Mouse (Mus musculus) myocyte (in vitro differentiated cells): Measurements from ENCODE around the gene Tcea3. TPM values are rescaled to one million over a fixed set of nuclear protein-coding genes. Genes with fewer than 3 reads are reported as not detected.
A peak's percentile ranks its signal among the peaks of the same experiment; 100 is the strongest.

Source experiments
- H3K27me3 ChIP-seq: one replicate; pipeline ENCODE4 v1.6.1; 2011; ENCODE audit not compliant: control insufficient read depth, insufficient read depth, insufficient read length
- H3K36me3 ChIP-seq: one replicate; pipeline ENCODE4 v1.6.1; 2011; ENCODE audit not compliant: control insufficient read depth, insufficient read depth
- H3K4me2 ChIP-seq: one replicate; pipeline ENCODE4 v1.6.1; 2011; ENCODE audit warnings: low read depth, control low read depth
- H3K4me3 ChIP-seq: one replicate; pipeline ENCODE4 v1.5.1; 2011; ENCODE audit warnings: mild to moderate bottlenecking, control low read depth, moderate library complexity
- H3K79me2 ChIP-seq: one replicate; pipeline ENCODE4 v1.6.1; 2011; ENCODE audit not compliant: control insufficient read depth, insufficient read depth
- H3ac ChIP-seq: one replicate; pipeline ENCODE4 v1.6.1; 2011; ENCODE audit not compliant: control insufficient read depth, insufficient read length
- CEBPB ChIP-seq: IDR thresholded peaks from 2 replicates; pipeline ENCODE4 v1.6.1; 2011; ENCODE audit warnings: mild to moderate bottlenecking, moderate library complexity; ENCODE audit not compliant: poor library complexity, insufficient read depth, severe bottlenecking
- E2F4 ChIP-seq: IDR thresholded peaks from one replicate; pipeline ENCODE4 v1.6.1; 2011; ENCODE audit warnings: mild to moderate bottlenecking, control low read depth, moderate library complexity; ENCODE audit not compliant: insufficient read depth
- MAX ChIP-seq: IDR thresholded peaks from one replicate; pipeline ENCODE4 v1.6.1; 2011; ENCODE audit warnings: low read depth, mild to moderate bottlenecking, control low read depth
- MYOD1 ChIP-seq, 3 experiments: IDR thresholded peaks; one replicate each; pipeline ENCODE4 v1.6.1; 2011; ENCODE audit warnings: control low read depth in 2 of 3, low read depth in 2 of 3, mild to moderate bottlenecking in 2 of 3, moderate library complexity in 1 of 3; ENCODE audit not compliant: insufficient read length in 2 of 3, control insufficient read depth in 1 of 3
- MYOG ChIP-seq, 3 experiments: IDR thresholded peaks; one replicate each; pipeline ENCODE4 v1.6.1; 2011; ENCODE audit warnings: control low read depth in 2 of 3, low read depth in 2 of 3, mild to moderate bottlenecking in 2 of 3; ENCODE audit not compliant: insufficient read length in 2 of 3, control insufficient read depth in 1 of 3, insufficient read depth in 1 of 3
- POLR2A ChIP-seq: IDR thresholded peaks from one replicate; pipeline ENCODE4 v1.6.1; 2011; ENCODE audit warnings: low read depth, mild to moderate bottlenecking, control low read depth, moderate library complexity; ENCODE audit not compliant: insufficient read length
- POLR2AphosphoS2 ChIP-seq: IDR thresholded peaks from one replicate; pipeline ENCODE4 v1.6.1; 2011; ENCODE audit warnings: low read depth, control low read depth; ENCODE audit not compliant: insufficient read length
- REST ChIP-seq: IDR thresholded peaks from one replicate; pipeline ENCODE4 v1.6.1; 2011; ENCODE audit warnings: mild to moderate bottlenecking, control low read depth, moderate library complexity; ENCODE audit not compliant: insufficient read depth, insufficient read length
- SRF ChIP-seq: IDR thresholded peaks from one replicate; pipeline ENCODE4 v1.6.1; 2011; ENCODE audit warnings: low read depth; ENCODE audit not compliant: control insufficient read depth, insufficient read length
- TCF12 ChIP-seq: IDR thresholded peaks from one replicate; pipeline ENCODE4 v1.6.1; 2011; ENCODE audit warnings: mild to moderate bottlenecking, control low read depth; ENCODE audit not compliant: poor library complexity, insufficient read depth, severe bottlenecking
- TCF3 ChIP-seq: IDR thresholded peaks from one replicate; pipeline ENCODE4 v1.6.1; 2011; ENCODE audit warnings: low read depth, control low read depth; ENCODE audit not compliant: insufficient read length
- USF1 ChIP-seq: IDR thresholded peaks from one replicate; pipeline ENCODE4 v1.6.1; 2011; ENCODE audit warnings: low read depth, mild to moderate bottlenecking, control low read depth, moderate library complexity
- polyA plus RNA-seq: library from polyadenylated mRNA; unstranded; fragments of >200 nt; fragmentation: generic; extraction: Trizol; gene quantifications from one replicate; pipeline ENCODE4 v1.2.1, GENCODE M21; 2012; ENCODE audit warnings: missing spikeins

Gene Tcea3
- polyA plus RNA-seq, 1 experiment: 5.5 TPM

GRCm38 (mm10) chr4:136295941-136296340 is 48.4 kb downstream of the Tcea3 start:
- Histone ChIP-seq H3K36me3 (peaks cover 18% of the 10 kb centered on the region), H3K4me2 (no peak overlapping the region), H3ac (no peak overlapping the region), H3K79me2 (no peaks in the 10 kb centered on the region), H3K4me3 (no peak overlapping the region), H3K27me3 (no peaks in the 10 kb centered on the region)
- TF ChIP-seq MYOG (IDR thresholded peaks at IDR 0.05; ENCODE audit: control insufficient read depth in 1 of 3, insufficient read depth in 1 of 3, insufficient read length in 2 of 3, low read depth in 2 of 3) (no peak), TCF3 (no peak), E2F4 (no peak), MYOD1 (IDR thresholded peaks at IDR 0.05; ENCODE audit: control insufficient read depth in 1 of 3, insufficient read length in 2 of 3, low read depth in 2 of 3) (no peak), POLR2A (no peak), REST (no peak), SRF (no peak)

DNA sequence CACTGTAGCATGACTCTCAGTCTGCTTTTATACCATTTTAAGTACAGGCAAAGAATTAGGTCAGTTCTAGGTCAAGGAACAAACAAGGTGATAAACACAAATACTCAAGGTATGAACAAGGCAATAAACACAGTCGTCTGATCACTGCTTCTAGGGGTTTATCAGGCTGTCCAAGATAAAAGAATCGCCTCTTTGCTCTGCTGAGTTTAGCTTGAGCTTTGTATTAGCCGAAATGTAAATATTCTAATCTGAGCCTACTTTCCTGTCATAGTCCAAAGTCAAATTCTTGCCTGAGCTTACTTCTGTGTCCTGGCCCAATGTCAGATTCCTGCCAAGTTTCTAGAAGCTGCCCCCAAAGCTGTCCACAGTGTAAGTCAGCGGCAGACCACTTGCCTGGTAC is 54.9 kb downstream of the Tcea3 start:
- TF ChIP-seq POLR2A (no peak), MYOG (IDR thresholded peaks at IDR 0.05; ENCODE audit: control insufficient read depth in 1 of 3, insufficient read depth in 1 of 3, insufficient read length in 2 of 3, low read depth in 2 of 3) (no peak), REST (no peak), USF1 (no peak)
- Histone ChIP-seq H3K4me3 (no peak overlapping the region), H3K4me2 (no peak overlapping the region), H3K27me3 (no peaks in the 10 kb centered on the region), H3K79me2 (no peaks in the 10 kb centered on the region), H3K36me3 (no peaks in the 10 kb centered on the region), H3ac (no peak overlapping the region)

- TF ChIP-seq POLR2AphosphoS2: no peak
- no peak for TF ChIP-seq SRF
- TF ChIP-seq REST: no peak
- TF ChIP-seq MYOG (IDR thresholded peaks at IDR 0.05; ENCODE audit: control insufficient read depth in 1 of 3, insufficient read depth in 1 of 3, insufficient read length in 2 of 3, low read depth in 2 of 3): no peak
- TF ChIP-seq E2F4: no peak
- no peak for TF ChIP-seq POLR2A
- no peak for TF ChIP-seq MYOD1 (IDR thresholded peaks at IDR 0.05; ENCODE audit: control insufficient read depth in 1 of 3, insufficient read length in 2 of 3, low read depth in 2 of 3)
- no peak for TF ChIP-seq MAX
- TF ChIP-seq USF1: no peak
- TF ChIP-seq TCF12: no peak
- no peak for TF ChIP-seq TCF3
- no peak for TF ChIP-seq CEBPB
- H3K36me3 ChIP-seq: no peaks in the 10 kb centered on the region
- no peak overlapping the region for H3K4me3 ChIP-seq
- H3ac ChIP-seq: no peak overlapping the region
- H3K27me3 ChIP-seq: no peaks in the 10 kb centered on the region
- no peak overlapping the region for H3K4me2 ChIP-seq
- no peaks in the 10 kb centered on the region for H3K79me2 ChIP-seq
These were observed 56.7 kb downstream of the Tcea3 start for GRCm38 (mm10) chr4:136304181-136304580.

DNA sequence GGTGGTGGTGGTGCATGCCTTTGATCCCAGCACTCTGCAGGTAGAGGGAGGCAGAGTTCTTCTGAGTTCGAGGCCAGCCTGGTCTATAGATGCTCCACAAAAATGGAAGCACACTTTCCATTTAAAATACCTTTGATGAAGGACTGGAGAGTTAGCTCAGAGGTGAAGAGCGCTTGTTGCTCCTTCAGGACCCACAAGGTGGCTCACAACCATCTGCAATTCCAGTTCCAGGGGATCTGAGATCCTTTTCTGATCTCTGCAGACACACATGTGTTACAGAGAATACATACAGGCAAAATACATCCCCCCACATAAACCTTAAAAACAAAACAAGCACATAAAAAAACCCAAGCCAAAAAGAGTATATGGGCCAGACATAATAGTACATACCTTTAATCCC is 60.8 kb downstream of the Tcea3 start:
- Histone ChIP-seq H3K27me3 (no peaks in the 10 kb centered on the region), H3K79me2 (peaks cover 22% of the 10 kb centered on the region), H3K4me3 (no peak overlapping the region), H3ac (no peak overlapping the region), H3K4me2 (no peak overlapping the region), H3K36me3 (no peaks in the 10 kb centered on the region)
- TF ChIP-seq CEBPB: no peak
- TF ChIP-seq USF1: no peak
- TF ChIP-seq E2F4: no peak
- TF ChIP-seq TCF12: no peak
- no peak for TF ChIP-seq MYOG (IDR thresholded peaks at IDR 0.05; ENCODE audit: control insufficient read depth in 1 of 3, insufficient read depth in 1 of 3, insufficient read length in 2 of 3, low read depth in 2 of 3)
- no peak for TF ChIP-seq MAX
- no peak for TF ChIP-seq SRF
- TF ChIP-seq MYOD1 (IDR thresholded peaks at IDR 0.05; ENCODE audit: control insufficient read depth in 1 of 3, insufficient read length in 2 of 3, low read depth in 2 of 3): no peak
- TF ChIP-seq TCF3: no peak
- TF ChIP-seq REST: no peak
- TF ChIP-seq POLR2A: no peak

GRCm38 (mm10) chr4:136309780-136310179 is 62.3 kb downstream of the Tcea3 start:
- H3K27me3 ChIP-seq: no peaks in the 10 kb centered on the region
- H3K4me2 ChIP-seq: peak overlapping the region; percentile 80

More at GRCm38 (mm10) chr4:136309780-136310179, 62.3 kb downstream of the Tcea3 start:
- Histone ChIP-seq H3ac (peak overlapping the region; percentile 74), H3K79me2 (peaks cover 36% of the 10 kb centered on the region), H3K36me3 (peaks cover 5% of the 10 kb centered on the region), H3K4me3 (peak overlapping the region; percentile 60)
- TF ChIP-seq E2F4 (no peak), POLR2A (peak; percentile 14), REST (no peak)
